Mouse (Mus musculus) liver, embryonic 13.5 days (tissue): ENCODE results near the gene Ppp1r3f. TPM values are rescaled to one million over a fixed set of nuclear protein-coding genes. Genes with fewer than 3 reads are reported as not detected.
A peak's percentile ranks its signal among the peaks of the same experiment; 100 is the strongest.

Experiments
- ATAC-seq: fragments of 200-750 bp; cut with Nextera tagmentation; 2 replicates; pipeline ENCODE4 v1.8.0; 2017; ENCODE audit warnings: low read depth, mild to moderate bottlenecking, moderate number of reproducible peaks, moderate library complexity
- DNase-seq: peaks from one replicate; pipeline ENCODE4 v3.0.0; 2022
- H3K27ac ChIP-seq: fragments of 300-500 bp; sonication (generic); 2 replicates; pipeline ENCODE4 v1.5.1; 2015; ENCODE audit warnings: moderate library complexity, mild to moderate bottlenecking, inconsistent platforms
- H3K27me3 ChIP-seq: fragments of 300-500 bp; sonication (generic); 2 replicates; pipeline ENCODE4 v1.6.1; 2015; ENCODE audit warnings: mild to moderate bottlenecking, inconsistent platforms
- H3K36me3 ChIP-seq: fragments of 300-500 bp; sonication (generic); 2 replicates; pipeline ENCODE4 v1.6.1; 2015; ENCODE audit warnings: mild to moderate bottlenecking, inconsistent platforms
- H3K4me1 ChIP-seq: fragments of 300-500 bp; sonication (generic); replicated peaks from 2 replicates; pipeline ENCODE4 v1.6.1; 2015; ENCODE audit warnings: inconsistent platforms
- H3K4me2 ChIP-seq: fragments of 300-500 bp; sonication (generic); 2 replicates; pipeline ENCODE4 v1.6.1; 2015; ENCODE audit warnings: inconsistent platforms, mild to moderate bottlenecking, moderate library complexity
- H3K4me3 ChIP-seq: fragments of 300-500 bp; sonication (generic); replicated peaks from 2 replicates; pipeline ENCODE4 v1.5.1; 2015; ENCODE audit warnings: mild to moderate bottlenecking, inconsistent platforms
- H3K9ac ChIP-seq: fragments of 300-500 bp; sonication (generic); 2 replicates; pipeline ENCODE4 v1.6.1; 2015; ENCODE audit warnings: mild to moderate bottlenecking, inconsistent platforms
- H3K9me3 ChIP-seq: fragments of 300-500 bp; sonication (generic); replicated peaks from 2 replicates; pipeline ENCODE4 v1.6.1; 2016; ENCODE audit warnings: inconsistent platforms
- WGBS: fragments of 180-500 bp; shearing (Covaris S2); methylation state at CpG from one replicate; pipeline ENCODE4 v1.1.7; 2015; ENCODE audit not compliant: insufficient replicate concordance; 5-methylcytosine and 5-hydroxymethylcytosine counted together
- polyA plus RNA-seq: library from polyadenylated mRNA; unstranded; fragments of >200 nt; fragmentation: Nextera tagmentation; extraction: Ambion mirVana; gene quantifications from 2 replicates; pipeline ENCODE4 v1.2.1, GENCODE M21; 2015

Ppp1r3f gene
- polyA plus RNA-seq: 0.17 and 0.37 TPM in 2 replicates

GRCm38 (mm10) chrX:7574087-7574884 lies at the start of gene Ppp1r3f:
TSS of gene Ppp1r3f (minus strand) at chrX:7574283.
- 11% methylated on average over 58 of the region's 65 CpGs for WGBS
- peak; percentile 92 for DNase-seq

GRCm38 (mm10) chrX:7617889-7618551 lies 43.9 kb upstream of the Ppp1r3f start:
- no peak overlapping the region for H3K4me3 ChIP-seq

More at GRCm38 (mm10) chrX:7574087-7574884, at the start of gene Ppp1r3f:
- Histone ChIP-seq H3K27me3 (no peaks in the 10 kb centered on the region), H3K9ac (peak within 1 kb of the TSS; percentile 76), H3K9me3 (no peaks in the 10 kb centered on the region), H3K4me1 (peaks cover 44% of the 10 kb centered on the region), H3K4me3 (peak within 1 kb of the TSS; percentile 72), H3K27ac (peak within 1 kb of the TSS; percentile 76), H3K36me3 (no peaks in the 10 kb centered on the region; the same call in 1 of the 2 replicates), H3K4me2 (peak within 1 kb of the TSS; percentile 83)
- ATAC-seq: peak; percentile 96

DNA sequence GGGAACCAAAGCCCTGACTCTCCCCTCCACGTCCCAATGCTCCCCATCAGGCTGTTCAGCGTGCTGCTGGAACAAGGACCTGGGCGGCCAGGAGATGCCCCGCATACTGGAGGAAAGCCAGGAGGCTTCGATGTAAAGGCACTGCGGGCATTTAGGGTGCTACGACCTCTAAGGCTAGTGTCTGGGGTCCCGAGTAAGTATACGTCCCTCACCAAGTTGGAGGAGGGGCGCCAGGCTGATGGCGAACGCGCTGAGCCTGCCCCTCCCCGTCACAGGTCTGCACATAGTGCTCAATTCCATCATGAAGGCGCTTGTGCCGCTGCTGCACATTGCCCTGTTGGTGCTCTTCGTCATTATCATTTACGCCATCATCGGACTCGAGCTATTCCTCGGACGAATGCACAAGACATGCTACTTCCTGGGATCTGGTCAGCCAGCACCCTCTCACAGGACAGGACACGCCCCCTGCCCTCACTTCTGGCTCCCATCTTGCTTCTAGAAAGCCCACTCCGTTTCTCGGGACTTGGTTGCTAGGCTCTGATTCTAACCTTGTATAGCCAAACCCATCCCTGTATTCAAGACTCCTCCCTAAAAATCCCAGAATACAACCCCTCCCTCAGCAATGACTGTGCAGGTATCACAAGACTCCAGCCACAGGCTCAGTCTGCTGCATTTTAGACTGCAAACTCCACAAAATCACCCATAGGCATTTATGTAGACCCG lies 36.6 kb upstream of the Ppp1r3f start:
- H3K27ac ChIP-seq: no peak overlapping the region
- no peak overlapping the region for H3K9ac ChIP-seq
- H3K9me3 ChIP-seq: no peaks in the 10 kb centered on the region
- H3K4me1 ChIP-seq: no peaks in the 10 kb centered on the region
- H3K4me3 ChIP-seq: 0 out of 2 replicates have a peak overlapping the region, but pooled peaks have one; percentile 8
- no peak for ATAC-seq
- WGBS: 26% methylated on average over 26 of the region's 26 CpGs
- H3K36me3 ChIP-seq: no peaks in the 10 kb centered on the region
- no peak for DNase-seq
- H3K4me2 ChIP-seq: peak overlapping the region; percentile 30
- H3K27me3 ChIP-seq: peaks cover 23% of the 10 kb centered on the region

More at GRCm38 (mm10) chrX:7617889-7618551, 43.9 kb upstream of the Ppp1r3f start:
- DNase-seq (no peak), ATAC-seq (no peak)
- H3K9ac ChIP-seq: no peak overlapping the region
- H3K9me3 ChIP-seq: no peaks in the 10 kb centered on the region
- no peaks in the 10 kb centered on the region for H3K4me1 ChIP-seq
- no peaks in the 10 kb centered on the region for H3K36me3 ChIP-seq
- no peak overlapping the region for H3K4me2 ChIP-seq
- no peak overlapping the region for H3K27ac ChIP-seq
- no peaks in the 10 kb centered on the region for H3K27me3 ChIP-seq
- 54% methylated on average over 12 of the region's 12 CpGs for WGBS

DNA sequence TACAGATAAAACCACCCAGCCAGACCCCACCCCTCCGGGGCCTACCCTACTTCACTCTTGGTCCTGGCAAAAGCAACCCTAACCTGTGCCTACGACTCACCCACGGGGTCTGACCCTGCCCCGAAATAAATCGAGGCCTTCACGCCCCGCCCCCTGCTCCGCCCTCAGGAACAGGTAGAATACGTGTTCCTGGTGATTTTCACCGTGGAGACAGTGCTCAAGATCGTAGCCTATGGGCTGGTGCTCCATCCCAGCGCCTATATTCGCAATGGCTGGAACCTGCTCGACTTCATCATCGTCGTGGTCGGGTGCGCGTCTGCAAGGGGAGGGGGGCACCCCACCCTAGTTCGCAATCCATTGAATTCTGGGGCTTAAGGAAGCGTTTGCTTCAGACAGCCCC lies 36.0 kb upstream of the Ppp1r3f start:
- peaks cover 23% of the 10 kb centered on the region for H3K27me3 ChIP-seq
- H3K4me2 ChIP-seq: peak overlapping the region; percentile 30
- no peaks in the 10 kb centered on the region for H3K4me1 ChIP-seq
- ATAC-seq: no peak
- whole genome bisulfite sequencing: 23% methylated on average over 21 of the region's 21 CpGs
- DNase-seq: no peak
- no peak overlapping the region for H3K27ac ChIP-seq
- H3K36me3 ChIP-seq: no peaks in the 10 kb centered on the region
- H3K9me3 ChIP-seq: no peaks in the 10 kb centered on the region
- no peak overlapping the region for H3K4me3 ChIP-seq
- H3K9ac ChIP-seq: no peak overlapping the region

- Histone ChIP-seq H3K9ac (no peak within 1 kb of the TSS), H3K27ac (no peak within 1 kb of the TSS), H3K36me3 (0 out of 2 replicates have a peak, but pooled peaks cover 6% of the 10 kb centered on the region), H3K4me3 (no peak within 1 kb of the TSS), H3K4me1 (peaks cover 9% of the 10 kb centered on the region; the same call in 1 of the 2 replicates), H3K9me3 (no peaks in the 10 kb centered on the region), H3K27me3 (peaks cover 23% of the 10 kb centered on the region), H3K4me2 (peak within 1 kb of the TSS; percentile 41; the same call in 1 of the 2 replicates)
- DNase-seq: no peak
- 54% methylated on average over 6 of the region's 6 CpGs for WGBS
- ATAC-seq: no peak
Observed at GRCm38 (mm10) chrX:7606783-7607182, 32.7 kb upstream of the Ppp1r3f start, which contains the start of gene Cacna1f. TSS of gene Cacna1f (plus strand) at chrX:7607083.

GRCm38 (mm10) chrX:7605575-7605941 lies 31.5 kb upstream of the Ppp1r3f start:
- no peaks in the 10 kb centered on the region for H3K9me3 ChIP-seq
- 0 out of 2 replicates have a peak, but pooled peaks cover 6% of the 10 kb centered on the region for H3K36me3 ChIP-seq
- H3K4me1 ChIP-seq: peaks cover 9% of the 10 kb centered on the region; the same call in 1 of the 2 replicates
- 29% methylated on average over 8 of the region's 8 CpGs for WGBS
- H3K9ac ChIP-seq: no peak overlapping the region
- H3K27me3 ChIP-seq: peaks cover 14% of the 10 kb centered on the region
- ATAC-seq: 0 out of 2 replicates have a peak, but pooled peaks have one; percentile 13
- H3K4me3 ChIP-seq: peak overlapping the region; percentile 26; the same call in 1 of the 2 replicates
- H3K27ac ChIP-seq: no peak overlapping the region
- DNase-seq: no peak
- peak overlapping the region; percentile 41 for H3K4me2 ChIP-seq

DNA sequence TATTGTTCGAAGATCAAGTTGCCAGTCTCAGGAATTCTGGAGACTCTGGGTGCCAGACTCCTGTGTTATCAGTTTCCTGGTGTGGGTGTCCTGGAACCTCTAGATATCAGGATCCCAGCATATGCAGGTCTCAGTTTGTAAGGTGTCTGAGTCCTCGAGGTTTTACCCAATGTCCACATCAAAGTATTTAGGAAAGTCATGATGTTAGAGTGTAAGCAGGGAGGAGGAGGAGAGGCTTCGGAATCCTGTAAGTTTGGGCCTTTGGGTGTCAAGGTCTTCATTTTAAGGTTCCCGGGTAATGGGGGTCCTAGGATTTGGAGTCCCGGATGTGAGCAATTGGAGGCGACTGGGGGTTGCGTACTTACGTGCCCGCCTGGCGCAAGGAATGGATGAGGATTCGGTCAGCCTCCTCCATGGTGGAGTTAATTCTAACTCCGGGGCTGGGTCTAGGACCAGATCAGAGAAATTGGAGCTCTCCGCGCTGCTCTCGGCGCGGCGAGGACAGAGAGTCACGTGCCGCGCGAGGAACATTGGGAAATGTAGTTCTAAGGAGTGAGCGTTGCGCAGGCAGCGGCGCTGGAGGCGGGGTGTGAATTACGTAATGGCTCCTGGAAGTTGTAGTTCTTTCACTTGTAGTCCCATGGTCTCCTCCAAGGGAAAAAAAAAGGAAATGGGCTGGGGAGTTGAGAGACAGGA lies 30.9 kb upstream of the Ppp1r3f start, which contains the start of gene Ccdc22:
TSS of gene Ccdc22 (minus strand) at position 639 of the 696 bp plus-strand sequence.
- Histone ChIP-seq H3K27me3 (peaks cover 8% of the 10 kb centered on the region), H3K9ac (peak within 1 kb of the TSS; percentile 65), H3K27ac (peak within 1 kb of the TSS; percentile 29; the same call in 1 of the 2 replicates), H3K36me3 (0 out of 2 replicates have a peak, but pooled peaks cover 6% of the 10 kb centered on the region), H3K4me3 (peak within 1 kb of the TSS; percentile 61), H3K4me2 (peak within 1 kb of the TSS; percentile 70), H3K9me3 (no peaks in the 10 kb centered on the region), H3K4me1 (peaks cover 9% of the 10 kb centered on the region; the same call in 1 of the 2 replicates)
- peak; percentile 74 for DNase-seq
- WGBS: 12% methylated on average over 28 of the region's 28 CpGs
- ATAC-seq: peak; percentile 93

GRCm38 (mm10) chrX:7604004-7604403 lies 29.9 kb upstream of the Ppp1r3f start:
- Histone ChIP-seq H3K36me3 (peaks cover 10% of the 10 kb centered on the region), H3K4me2 (peak overlapping the region; percentile 70), H3K9me3 (no peaks in the 10 kb centered on the region), H3K9ac (peak overlapping the region; percentile 65), H3K4me1 (peaks cover 9% of the 10 kb centered on the region; the same call in 1 of the 2 replicates), H3K27me3 (peaks cover 4% of the 10 kb centered on the region), H3K4me3 (peak overlapping the region; percentile 61), H3K27ac (no peak overlapping the region)
- no peak for DNase-seq
- no peak for ATAC-seq
- WGBS: 60% methylated on average over 7 of the region's 7 CpGs

DNA sequence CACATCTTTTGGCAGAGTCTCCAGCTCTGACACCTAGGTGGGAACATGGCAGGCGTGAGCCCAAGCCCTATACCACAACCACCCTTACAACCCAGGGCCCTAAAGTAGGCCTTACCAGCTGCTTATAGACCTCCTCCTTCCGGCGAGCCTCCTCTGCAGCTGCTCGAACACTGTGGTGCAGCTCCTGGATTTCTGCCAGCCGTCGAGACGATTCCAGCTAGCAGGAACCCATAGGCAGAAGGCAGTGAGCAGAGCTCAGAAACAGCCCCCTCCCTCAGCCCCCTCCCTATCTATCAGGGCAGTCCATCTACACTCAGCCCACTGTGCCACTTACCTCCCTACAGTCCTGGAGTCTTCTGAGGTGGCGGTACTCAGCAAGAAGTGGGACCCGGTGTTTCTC lies 21.3 kb upstream of the Ppp1r3f start:
- peaks cover 43% of the 10 kb centered on the region for H3K36me3 ChIP-seq
- DNase-seq: no peak
- no peak overlapping the region for H3K9ac ChIP-seq
- 83% methylated on average over 9 of the region's 9 CpGs for WGBS
- no peaks in the 10 kb centered on the region for H3K27me3 ChIP-seq
- ATAC-seq: no peak
- H3K27ac ChIP-seq: no peak overlapping the region
- no peak overlapping the region for H3K4me3 ChIP-seq
- no peak overlapping the region for H3K4me2 ChIP-seq
- H3K9me3 ChIP-seq: no peaks in the 10 kb centered on the region
- H3K4me1 ChIP-seq: no peaks in the 10 kb centered on the region

DNA sequence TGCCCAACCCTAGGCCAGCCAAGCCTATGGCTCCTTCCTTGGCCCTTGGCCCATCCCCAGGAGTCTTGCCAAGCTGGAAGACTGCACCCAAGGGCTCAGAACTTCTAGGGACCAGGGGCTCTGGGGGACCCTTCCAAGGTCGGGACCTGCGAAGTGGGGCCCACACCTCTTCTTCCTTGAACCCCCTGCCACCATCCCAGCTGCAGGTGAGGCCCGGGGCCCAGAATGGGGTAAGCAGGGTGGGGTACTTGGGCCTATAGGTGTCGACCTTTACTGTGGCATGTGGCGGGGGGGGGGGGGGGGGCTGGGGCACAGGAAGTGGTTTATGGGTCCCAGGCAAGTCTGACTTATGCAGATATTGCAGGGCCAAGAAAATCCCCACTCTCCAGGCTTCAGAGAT lies 12.3 kb upstream of the Ppp1r3f start:
- no peak overlapping the region for H3K4me3 ChIP-seq
- H3K27me3 ChIP-seq: no peaks in the 10 kb centered on the region
- ATAC-seq (no peak), DNase-seq (no peak)
- H3K4me1 ChIP-seq: no peaks in the 10 kb centered on the region
- WGBS: 80% methylated on average over 3 of the region's 5 CpGs
- no peaks in the 10 kb centered on the region for H3K36me3 ChIP-seq
- no peak overlapping the region for H3K9ac ChIP-seq
- H3K4me2 ChIP-seq: no peak overlapping the region
- H3K27ac ChIP-seq: no peak overlapping the region
- no peaks in the 10 kb centered on the region for H3K9me3 ChIP-seq
